Mouse (Mus musculus) mesoderm, embryonic 11.5 days (tissue): ENCODE measurements around the gene Rsf1.
A peak's percentile ranks its signal among the peaks of the same experiment; 100 is the strongest.

ENCODE experiments used
- DNase-seq: peaks from one replicate; pipeline ENCODE4 v3.0.0-alpha.2; 2012; ENCODE audit warnings: low read depth, low spot score

Gene Rsf1

GRCm38 (mm10) chr7:97631290-97631689 is 51.6 kb downstream of the Rsf1 start:
- DNase-seq, result no peak

GRCm38 (mm10) chr7:97632897-97633296 is 53.2 kb downstream of the Rsf1 start:
- DNase-seq, result no peak

- DNase-seq, result no peak
These were observed 65.4 kb downstream of the Rsf1 start for GRCm38 (mm10) chr7:97645060-97645459.

- no peak for DNase-seq
These were observed 68.0 kb downstream of the Rsf1 start for GRCm38 (mm10) chr7:97647656-97648055.

- DNase-seq, result no peak
These were observed 71.0 kb downstream of the Rsf1 start for GRCm38 (mm10) chr7:97650729-97651128.

- no peak for DNase-seq
These were observed 76.5 kb downstream of the Rsf1 start for GRCm38 (mm10) chr7:97656144-97656543.

GRCm38 (mm10) chr7:97661634-97662033 is 81.9 kb downstream of the Rsf1 start:
- no peak for DNase-seq

- DNase-seq, result peak; percentile 13
These were observed 99.5 kb downstream of the Rsf1 start for GRCm38 (mm10) chr7:97679239-97679638.

GRCm38 (mm10) chr7:97687831-97688230 is 108.1 kb downstream of the Rsf1 start:
- no peak for DNase-seq

GRCm38 (mm10) chr7:97695441-97695840 is 115.8 kb downstream of the Rsf1 start:
- no peak for DNase-seq

- no peak for DNase-seq
These were observed 116.4 kb downstream of the Rsf1 start for GRCm38 (mm10) chr7:97696133-97696505.

- peak; percentile 93 for DNase-seq
These were observed 117.0 kb downstream of the Rsf1 start, which contains the start of gene Clns1a for GRCm38 (mm10) chr7:97696506-97697254. Clns1a (plus strand) TSS chr7:97696634.

- DNase-seq, result no peak
These were observed 120.5 kb downstream of the Rsf1 start for GRCm38 (mm10) chr7:97700173-97700572.

GRCm38 (mm10) chr7:97701106-97701505 is 121.4 kb downstream of the Rsf1 start:
- no peak for DNase-seq

- DNase-seq, result no peak
These were observed 127.4 kb downstream of the Rsf1 start for GRCm38 (mm10) chr7:97707123-97707522.

GRCm38 (mm10) chr7:97707809-97708208 is 128.1 kb downstream of the Rsf1 start:
- DNase-seq, result no peak

- no peak for DNase-seq
These were observed 129.5 kb downstream of the Rsf1 start for GRCm38 (mm10) chr7:97709204-97709603.

GRCm38 (mm10) chr7:97714651-97715050 is 135.0 kb downstream of the Rsf1 start:
- no peak for DNase-seq

- DNase-seq, result no peak
These were observed 137.6 kb downstream of the Rsf1 start for GRCm38 (mm10) chr7:97717326-97717725.

GRCm38 (mm10) chr7:97719078-97719477 is 139.4 kb downstream of the Rsf1 start:
- DNase-seq, result no peak

GRCm38 (mm10) chr7:97720109-97720508 is 140.4 kb downstream of the Rsf1 start:
- no peak for DNase-seq

GRCm38 (mm10) chr7:97722278-97722918 is 142.7 kb downstream of the Rsf1 start:
- DNase-seq, result no peak
